Mouse (Mus musculus) limb, embryonic 13.5 days (tissue): ENCODE data around the gene Rad9b. TPM values are rescaled to one million over a fixed set of nuclear protein-coding genes. Genes with fewer than 3 reads are reported as not detected.
A peak's percentile ranks its signal among the peaks of the same experiment; 100 is the strongest.

Experiments
- ATAC-seq: fragments of 200-750 bp; cut with Nextera tagmentation; 2 replicates; pipeline ENCODE4 v1.8.0; 2017; ENCODE audit warnings: low read depth, moderate number of reproducible peaks, moderate TSS enrichment; ENCODE audit not compliant: low FRiP score
- H3K27ac ChIP-seq: fragments of 300-500 bp; sonication (generic); 2 replicates; pipeline ENCODE4 v1.5.1; 2015; ENCODE audit warnings: inconsistent platforms, mild to moderate bottlenecking, moderate library complexity
- H3K27me3 ChIP-seq: fragments of 300-500 bp; sonication (generic); 2 replicates; pipeline ENCODE4 v1.6.1; 2015; ENCODE audit warnings: mild to moderate bottlenecking, inconsistent platforms
- H3K36me3 ChIP-seq: fragments of 300-500 bp; sonication (generic); 2 replicates; pipeline ENCODE4 v1.6.1; 2015; ENCODE audit warnings: inconsistent platforms, mild to moderate bottlenecking, moderate library complexity
- H3K4me1 ChIP-seq: fragments of 300-500 bp; sonication (generic); 2 replicates; pipeline ENCODE4 v1.6.1; 2015; ENCODE audit warnings: inconsistent platforms
- H3K4me2 ChIP-seq: fragments of 300-500 bp; sonication (generic); replicated peaks from 2 replicates; pipeline ENCODE4 v1.6.1; 2015; ENCODE audit warnings: inconsistent platforms, mild to moderate bottlenecking, moderate library complexity
- H3K4me3 ChIP-seq: fragments of 300-500 bp; sonication (generic); 2 replicates; pipeline ENCODE4 v1.5.1; 2015; ENCODE audit warnings: moderate library complexity, mild to moderate bottlenecking, inconsistent platforms
- H3K9ac ChIP-seq: fragments of 300-500 bp; sonication (generic); 2 replicates; pipeline ENCODE4 v1.6.1; 2015; ENCODE audit warnings: mild to moderate bottlenecking, inconsistent platforms
- H3K9me3 ChIP-seq: fragments of 300-500 bp; sonication (generic); 2 replicates; pipeline ENCODE4 v1.6.1; 2016; ENCODE audit warnings: inconsistent platforms
- WGBS: fragments of 180-500 bp; shearing (Covaris S2); methylation state at CpG from one replicate; pipeline ENCODE4 v1.1.7; 2015; 5-methylcytosine and 5-hydroxymethylcytosine counted together
- polyA plus RNA-seq: library from polyadenylated mRNA; unstranded; fragments of >200 nt; fragmentation: Nextera tagmentation; extraction: Ambion mirVana; gene quantifications from 2 replicates; pipeline ENCODE4 v1.2.1, GENCODE M21; 2015

Rad9b gene
- polyA plus RNA-seq, 1 experiment from 2014 or later = 17.1 TPM

- WGBS = 83% methylated on average over 6 of the region's 6 CpGs
- H3K4me3 ChIP-seq = no peak overlapping the region
- no peaks in the 10 kb centered on the region for H3K9me3 ChIP-seq
- 0 out of 2 replicates have a peak overlapping the region, but pooled peaks have one; percentile 22 for H3K27ac ChIP-seq
- no peak overlapping the region for H3K4me2 ChIP-seq
- ATAC-seq = no peak
- H3K27me3 ChIP-seq = no peaks in the 10 kb centered on the region
- no peak overlapping the region for H3K9ac ChIP-seq
- H3K36me3 ChIP-seq = peaks cover 13% of the 10 kb centered on the region
- H3K4me1 ChIP-seq = peaks cover 33% of the 10 kb centered on the region
These were observed 49.5 kb downstream of the Rad9b start for GRCm38 (mm10) chr5:122304541-122304940.

GRCm38 (mm10) chr5:122303937-122304336 is 50.1 kb downstream of the Rad9b start:
- WGBS = 86% methylated on average over 7 of the region's 7 CpGs
- no peak for ATAC-seq
- Histone ChIP-seq H3K36me3 (peaks cover 10% of the 10 kb centered on the region), H3K9me3 (no peaks in the 10 kb centered on the region), H3K27me3 (no peaks in the 10 kb centered on the region), H3K4me3 (no peak overlapping the region), H3K9ac (no peak overlapping the region), H3K27ac (0 out of 2 replicates have a peak overlapping the region, but pooled peaks have one; percentile 22), H3K4me1 (peaks cover 33% of the 10 kb centered on the region), H3K4me2 (no peak overlapping the region)

GRCm38 (mm10) chr5:122302810-122303745 is 51.0 kb downstream of the Rad9b start:
- Histone ChIP-seq H3K4me2 (no peak overlapping the region), H3K4me1 (peaks cover 33% of the 10 kb centered on the region), H3K27me3 (no peaks in the 10 kb centered on the region), H3K4me3 (no peak overlapping the region), H3K36me3 (peaks cover 2% of the 10 kb centered on the region), H3K9ac (0 out of 2 replicates have a peak overlapping the region, but pooled peaks have one; percentile 4), H3K9me3 (no peaks in the 10 kb centered on the region), H3K27ac (peak overlapping the region; percentile 22; the same call in 1 of the 2 replicates)
- WGBS = 60% methylated on average over 17 of the region's 17 CpGs
- ATAC-seq = peak; percentile 40; the same call in 1 of the 2 replicates

- H3K9me3 ChIP-seq = no peaks in the 10 kb centered on the region
- no peaks in the 10 kb centered on the region for H3K27me3 ChIP-seq
- no peak overlapping the region for H3K9ac ChIP-seq
- H3K4me1 ChIP-seq = peaks cover 33% of the 10 kb centered on the region
- H3K36me3 ChIP-seq = no peaks in the 10 kb centered on the region; the same call in 1 of the 2 replicates
- H3K4me3 ChIP-seq = no peak overlapping the region
- H3K4me2 ChIP-seq = no peak overlapping the region
- ATAC-seq = no peak
- 84% methylated on average over 6 of the region's 6 CpGs for WGBS
- no peak overlapping the region for H3K27ac ChIP-seq
These were observed 53.9 kb downstream of the Rad9b start for GRCm38 (mm10) chr5:122300071-122300518.

- Histone ChIP-seq H3K9me3 (no peaks in the 10 kb centered on the region), H3K4me3 (no peak overlapping the region), H3K4me2 (no peak overlapping the region), H3K27me3 (no peaks in the 10 kb centered on the region), H3K9ac (no peak overlapping the region), H3K4me1 (peaks cover 19% of the 10 kb centered on the region; the same call in 1 of the 2 replicates), H3K36me3 (no peaks in the 10 kb centered on the region; the same call in 1 of the 2 replicates), H3K27ac (no peak overlapping the region)
- 82% methylated on average over 14 of the region's 14 CpGs for WGBS
- ATAC-seq = no peak
These were observed 58.7 kb downstream of the Rad9b start for GRCm38 (mm10) chr5:122295113-122295935.

- ATAC-seq = no peak
These were observed 59.8 kb downstream of the Rad9b start for GRCm38 (mm10) chr5:122294219-122294735.

GRCm38 (mm10) chr5:122293131-122293530 is 60.9 kb downstream of the Rad9b start:
- no peaks in the 10 kb centered on the region for H3K27me3 ChIP-seq
- peaks cover 12% of the 10 kb centered on the region; the same call in 1 of the 2 replicates for H3K36me3 ChIP-seq
- 0 out of 2 replicates have a peak, but pooled peaks cover 3% of the 10 kb centered on the region for H3K9me3 ChIP-seq
- H3K27ac ChIP-seq = no peak overlapping the region
- H3K4me2 ChIP-seq = no peak overlapping the region
- no peak for ATAC-seq
- no peak overlapping the region for H3K9ac ChIP-seq
- WGBS = 69% methylated on average over 6 of the region's 6 CpGs
- no peak overlapping the region for H3K4me3 ChIP-seq
- peaks cover 19% of the 10 kb centered on the region; the same call in 1 of the 2 replicates for H3K4me1 ChIP-seq

More at GRCm38 (mm10) chr5:122294219-122294735, 59.8 kb downstream of the Rad9b start:
- WGBS = 78% methylated on average over 3 of the region's 3 CpGs
- Histone ChIP-seq H3K27me3 (no peaks in the 10 kb centered on the region), H3K27ac (no peak overlapping the region), H3K4me3 (no peak overlapping the region), H3K9me3 (0 out of 2 replicates have a peak, but pooled peaks cover 3% of the 10 kb centered on the region), H3K9ac (0 out of 2 replicates have a peak overlapping the region, but pooled peaks have one; percentile 4), H3K36me3 (peaks cover 6% of the 10 kb centered on the region; the same call in 1 of the 2 replicates), H3K4me2 (no peak overlapping the region), H3K4me1 (peaks cover 19% of the 10 kb centered on the region; the same call in 1 of the 2 replicates)

GRCm38 (mm10) chr5:122291553-122292339 is 62.3 kb downstream of the Rad9b start:
- Histone ChIP-seq H3K27me3 (no peaks in the 10 kb centered on the region), H3K4me2 (no peak overlapping the region), H3K4me3 (no peak overlapping the region), H3K9me3 (0 out of 2 replicates have a peak, but pooled peaks cover 3% of the 10 kb centered on the region), H3K4me1 (peaks cover 19% of the 10 kb centered on the region; the same call in 1 of the 2 replicates), H3K9ac (no peak overlapping the region), H3K27ac (no peak overlapping the region), H3K36me3 (peaks cover 22% of the 10 kb centered on the region; the same call in 1 of the 2 replicates)
- ATAC-seq = no peak
- 78% methylated on average over 17 of the region's 17 CpGs for WGBS

- 60% methylated on average over 6 of the region's 6 CpGs for whole genome bisulfite sequencing
- Histone ChIP-seq H3K9ac (no peak overlapping the region), H3K4me1 (peaks cover 22% of the 10 kb centered on the region), H3K4me3 (no peak overlapping the region), H3K27ac (no peak overlapping the region), H3K4me2 (no peak overlapping the region), H3K36me3 (peaks cover 22% of the 10 kb centered on the region; the same call in 1 of the 2 replicates), H3K27me3 (no peaks in the 10 kb centered on the region), H3K9me3 (0 out of 2 replicates have a peak, but pooled peaks cover 3% of the 10 kb centered on the region)
- ATAC-seq = no peak
These were observed 62.9 kb downstream of the Rad9b start for GRCm38 (mm10) chr5:122291149-122291548.

- 0 out of 2 replicates have a peak, but pooled peaks cover 3% of the 10 kb centered on the region for H3K9me3 ChIP-seq
- H3K27ac ChIP-seq = no peak overlapping the region
- no peak overlapping the region for H3K4me2 ChIP-seq
- H3K4me1 ChIP-seq = peaks cover 29% of the 10 kb centered on the region
- no peak overlapping the region for H3K9ac ChIP-seq
- H3K4me3 ChIP-seq = no peak overlapping the region
- no peak for ATAC-seq
- H3K27me3 ChIP-seq = no peaks in the 10 kb centered on the region
- H3K36me3 ChIP-seq = peaks cover 22% of the 10 kb centered on the region; the same call in 1 of the 2 replicates
- 83% methylated on average over 4 of the region's 4 CpGs for WGBS
These were observed 65.8 kb downstream of the Rad9b start for GRCm38 (mm10) chr5:122288147-122288811.
